Mouse (Mus musculus) hematopoietic stem cell, adult 5-6 weeks (primary cell): ENCODE results near the gene Tmc5. TPM values are rescaled to one million over a fixed set of nuclear protein-coding genes. Genes with fewer than 3 reads are reported as not detected.
A peak's percentile ranks its signal among the peaks of the same experiment; 100 is the strongest.

Experiments
- ATAC-seq, 2 experiments: fragments of 125-278 bp in 1 of 2; replicated peaks in 1 of 2; 2 replicates each; pipeline ENCODE4 v1.8.0; 2016 to 2017; ENCODE audit warnings: inconsistent platforms in 2 of 2, mild to moderate bottlenecking in 2 of 2, moderate number of reproducible peaks in 2 of 2, low read depth in 1 of 2, moderate TSS enrichment in 1 of 2; ENCODE audit not compliant: low FRiP score in 2 of 2, poor library complexity in 2 of 2, severe bottlenecking in 2 of 2, insufficient read depth in 1 of 2, low TSS enrichment in 1 of 2
- total RNA-seq: library from RNA; stranded (forward); fragments of 172-1452, 232-1000 nt; gene quantifications from 2 replicates; pipeline ENCODE4 v1.2.3, GENCODE M21; 2017

Tmc5 gene
- total RNA-seq, 1 experiment from 2014 or later, result not detected

DNA sequence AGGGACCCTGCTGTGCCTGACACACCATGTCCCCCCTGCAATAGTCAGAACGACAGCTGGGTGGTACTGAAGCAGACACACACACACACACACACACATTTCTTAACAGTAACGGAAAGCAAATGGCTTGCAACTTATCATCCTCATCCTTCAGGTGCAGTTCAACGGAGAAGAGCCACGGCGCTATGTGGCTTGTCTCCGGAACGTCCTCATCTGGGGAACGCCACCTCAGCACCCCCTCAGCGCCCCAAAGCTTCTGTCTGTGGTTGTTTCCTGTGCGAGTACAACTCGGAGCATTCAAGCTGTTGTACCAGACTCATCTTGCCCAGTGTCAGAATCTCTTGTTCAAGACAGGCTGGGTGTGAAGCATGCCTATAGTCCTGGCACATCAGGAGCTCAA lies 826 bp upstream of the Tmc5 start:
- no peak for ATAC-seq

DNA sequence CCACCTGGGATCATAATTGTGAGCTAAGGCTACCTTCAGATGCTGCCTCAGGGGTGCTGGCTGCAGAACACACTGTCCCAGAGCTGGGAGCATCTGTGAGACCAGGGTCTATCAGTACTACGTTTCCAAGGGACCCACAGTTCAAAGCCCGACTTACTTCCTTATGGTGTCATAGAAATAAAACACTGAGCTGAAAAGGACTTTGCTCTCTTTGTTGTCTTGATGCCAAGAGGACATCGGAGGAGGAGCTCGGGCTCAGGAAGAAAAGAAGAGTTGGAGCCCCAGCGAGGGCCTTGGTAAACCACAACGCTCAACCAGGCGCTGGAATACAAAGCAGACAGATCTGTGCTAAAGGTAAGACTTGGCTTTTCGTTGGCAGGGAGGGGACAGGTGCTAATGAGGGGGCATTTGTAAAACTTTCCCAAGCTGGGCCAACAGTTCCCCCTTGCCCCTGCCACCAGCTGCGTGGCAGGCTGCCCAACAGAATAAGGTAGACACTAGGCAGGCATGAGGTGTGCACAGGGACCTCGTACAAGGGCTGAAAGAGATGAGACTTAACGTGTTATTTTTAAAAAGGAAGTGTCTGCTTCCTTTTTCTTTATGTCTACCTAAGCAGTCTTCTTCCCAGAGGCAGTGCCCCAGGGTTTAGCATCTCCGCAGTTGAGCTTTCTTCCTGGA lies 3.0 kb downstream of the Tmc5 start:
- ATAC-seq, result 0 out of 4 replicates have a peak, but pooled peaks of 1 of the 2 experiments have one; percentile 30

DNA sequence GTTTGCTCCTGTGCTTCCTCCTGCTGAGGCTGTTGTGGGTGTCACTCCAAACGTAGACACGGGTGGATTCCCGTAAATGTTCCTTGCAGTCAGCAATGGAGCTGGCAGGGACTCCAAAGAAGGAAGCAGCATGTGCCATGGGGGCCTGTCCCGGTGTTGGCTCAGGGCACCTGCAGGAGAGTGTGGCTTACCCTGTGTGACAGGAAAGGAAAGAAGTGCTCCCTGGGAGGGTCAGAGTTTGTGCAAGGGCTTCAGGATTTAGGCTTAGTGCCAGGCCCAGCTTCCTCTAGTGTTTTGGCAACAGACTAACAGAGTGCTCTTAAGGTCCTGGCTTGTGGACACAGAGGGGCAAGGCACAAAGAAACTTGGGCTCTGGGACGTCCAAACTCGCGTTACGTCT lies 7.7 kb downstream of the Tmc5 start:
- ATAC-seq, result no peak

GRCm38 (mm10) chr7:118609815-118610214 lies 12.7 kb downstream of the Tmc5 start:
- ATAC-seq, result no peak

DNA sequence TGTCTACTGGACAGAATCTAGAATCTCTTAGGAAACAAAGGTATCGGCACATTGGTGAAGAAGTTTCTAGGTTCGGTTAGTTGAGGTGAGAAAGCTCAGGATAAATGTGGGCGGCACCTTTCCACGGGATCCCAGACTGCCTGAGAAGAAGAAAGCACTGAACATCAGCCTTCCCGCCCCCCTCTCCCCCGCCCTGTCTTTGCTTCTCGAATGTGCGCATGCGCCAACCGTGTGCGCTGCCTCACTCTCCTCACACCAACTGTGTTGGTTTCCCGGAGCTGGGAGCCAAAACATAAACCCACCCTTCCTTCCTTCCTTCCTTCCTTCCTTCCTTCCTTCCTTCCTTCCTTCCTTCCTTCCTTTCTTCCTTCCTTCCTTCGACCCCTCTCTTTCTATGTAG lies 13.6 kb downstream of the Tmc5 start:
- ATAC-seq, result no peak

- no peak for ATAC-seq
Measured at GRCm38 (mm10) chr7:118611185-118611749, 14.2 kb downstream of the Tmc5 start.

DNA sequence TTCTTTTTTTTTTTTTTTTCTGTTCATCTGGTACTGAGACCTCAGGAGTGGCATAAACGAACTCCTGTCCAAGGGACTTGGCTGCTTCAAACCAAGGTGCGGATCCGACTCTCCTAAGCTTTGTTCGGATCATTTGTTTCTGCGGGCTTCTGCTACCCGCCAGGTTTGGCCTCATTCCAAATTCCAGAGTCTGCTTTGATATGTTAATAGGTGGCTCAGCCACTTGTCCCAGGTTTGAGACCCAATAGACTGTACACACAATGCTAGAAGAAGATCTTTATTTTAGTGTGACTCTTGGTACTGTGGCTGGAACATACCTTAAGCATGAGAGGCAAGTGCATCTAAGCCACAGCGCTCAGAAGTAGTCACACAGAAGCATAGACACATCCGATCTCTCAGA lies 14.8 kb downstream of the Tmc5 start:
- ATAC-seq, result no peak

DNA sequence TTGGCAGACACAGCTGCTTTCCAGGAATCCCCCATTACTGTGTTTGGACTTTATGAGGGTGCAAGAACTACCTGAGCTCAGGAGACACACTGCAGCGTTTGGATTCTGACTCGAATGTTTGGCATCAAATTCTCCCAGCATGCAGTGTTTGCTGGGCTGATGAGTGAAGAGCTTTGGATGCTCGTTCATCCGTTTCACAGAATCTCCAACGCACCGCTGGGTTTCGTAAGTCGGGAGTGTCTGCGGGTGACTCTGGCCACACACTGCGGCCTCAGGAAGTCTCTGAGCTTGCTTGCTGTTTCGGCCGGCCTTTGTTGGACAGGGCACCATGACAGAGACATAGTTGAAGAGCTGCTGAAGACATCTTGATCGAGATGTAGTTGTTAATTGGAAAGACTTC lies 17.0 kb downstream of the Tmc5 start:
- no peak for ATAC-seq

GRCm38 (mm10) chr7:118618104-118618503 lies 21.0 kb downstream of the Tmc5 start:
- no peak for ATAC-seq

DNA sequence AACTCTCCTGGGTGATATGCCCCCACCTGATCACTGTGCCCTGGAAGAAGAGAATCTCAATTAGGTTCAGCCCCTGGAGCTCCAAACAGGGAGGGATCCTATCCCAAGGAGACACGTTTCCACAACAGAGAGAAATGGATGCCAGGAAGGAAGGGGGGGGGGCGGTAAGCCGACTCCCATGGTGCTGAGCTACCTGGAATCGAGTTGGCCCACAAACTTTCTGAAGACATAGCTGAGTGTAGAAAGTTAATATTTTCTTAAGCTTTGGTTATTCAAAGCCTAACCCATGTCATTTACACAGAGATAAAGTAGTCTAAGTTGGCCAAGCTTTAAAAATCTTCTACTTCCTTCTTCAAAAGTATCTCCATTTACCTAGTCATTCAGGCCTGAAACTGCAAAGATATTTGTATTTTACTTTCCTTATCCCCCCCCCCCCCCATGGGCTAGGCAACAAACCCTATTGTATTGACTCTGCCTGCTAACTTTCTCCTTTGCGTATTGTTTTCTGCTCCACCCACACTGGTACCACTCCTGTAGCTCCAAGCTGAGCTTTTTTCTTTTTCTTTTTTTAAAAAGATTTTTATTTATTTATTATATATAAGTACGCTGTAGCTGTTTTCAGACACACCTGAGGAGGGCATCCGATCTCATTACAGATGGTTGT lies 23.3 kb downstream of the Tmc5 start:
- no peak for ATAC-seq

DNA sequence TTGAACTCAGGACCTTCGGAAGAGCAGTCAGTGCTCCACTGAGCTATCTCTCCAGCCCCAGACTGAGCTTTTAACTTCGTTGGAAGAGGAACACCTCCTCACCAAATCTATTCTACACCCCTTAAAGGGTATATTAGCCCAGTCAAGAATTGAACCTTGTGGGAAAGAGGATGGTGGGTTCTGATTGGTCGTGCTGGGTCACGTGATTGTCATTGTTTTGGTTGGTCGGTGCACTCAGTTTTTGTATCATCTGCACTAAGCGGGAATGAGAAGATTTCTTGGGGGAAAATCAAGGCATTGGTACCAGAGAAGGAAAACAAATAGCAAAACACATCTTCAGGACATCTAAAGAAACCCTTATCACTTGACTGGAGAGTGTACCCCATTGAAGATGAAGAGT lies 24.0 kb downstream of the Tmc5 start:
- no peak for ATAC-seq

- ATAC-seq, result no peak
Measured at GRCm38 (mm10) chr7:118627550-118628298, 30.6 kb downstream of the Tmc5 start.

DNA sequence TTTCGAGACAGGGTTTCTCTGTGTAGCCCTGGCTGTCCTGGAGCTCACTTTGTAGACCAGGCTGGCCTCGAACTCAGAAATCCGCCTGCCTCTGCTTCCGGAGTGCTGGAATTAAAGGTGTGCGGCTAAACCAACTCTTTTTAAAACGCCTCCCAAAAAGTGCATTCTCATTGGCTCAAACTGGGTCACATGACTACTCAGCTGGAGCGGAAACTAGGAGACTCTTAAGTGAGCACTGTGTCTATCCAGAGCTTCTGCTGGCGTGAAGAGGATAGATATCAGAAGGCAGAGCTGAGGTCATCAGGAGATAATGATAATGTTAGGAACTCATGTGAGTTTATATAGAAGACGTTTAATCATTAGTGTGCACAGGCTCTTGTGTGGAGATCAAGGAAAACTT lies 36.0 kb downstream of the Tmc5 start:
- ATAC-seq, result no peak

DNA sequence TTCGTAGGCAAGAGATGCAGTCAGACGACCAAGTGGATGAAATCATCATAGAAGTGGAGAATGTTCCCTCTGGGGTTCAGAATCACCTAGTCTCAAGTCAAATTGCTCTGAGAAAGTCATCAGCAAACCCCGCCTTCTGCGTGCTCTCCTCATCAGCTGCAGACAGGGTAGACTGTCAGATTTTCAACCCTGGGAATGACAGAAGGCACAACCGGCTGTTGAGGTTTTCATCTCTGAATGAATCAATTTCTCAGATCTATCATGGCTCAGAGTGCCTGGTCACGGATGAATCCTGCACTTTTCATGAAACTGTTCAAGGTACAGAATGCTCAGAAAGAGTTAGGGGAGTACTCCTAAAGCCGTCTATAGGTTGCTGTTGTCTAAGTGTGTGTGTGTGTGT lies 36.9 kb downstream of the Tmc5 start:
- ATAC-seq, result no peak

DNA sequence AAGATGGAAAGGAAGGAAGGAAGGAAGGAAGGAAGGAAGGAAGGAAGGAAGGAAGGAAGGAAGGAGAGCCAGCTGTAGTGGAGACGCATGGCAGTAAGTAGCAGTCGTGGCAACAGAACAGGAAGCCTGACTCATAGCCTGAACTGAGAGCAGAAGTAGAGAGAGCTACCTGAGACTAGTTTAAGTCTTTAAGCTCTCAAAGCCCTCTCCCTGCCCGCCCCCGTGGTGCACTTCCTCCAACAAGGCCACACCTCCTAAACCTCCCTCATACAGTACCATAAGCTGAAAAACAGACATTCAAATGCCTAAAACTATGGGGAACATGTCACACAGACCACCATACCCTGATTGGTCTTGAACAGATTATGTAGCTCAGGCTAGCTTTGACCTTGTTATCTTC lies 40.4 kb downstream of the Tmc5 start:
- ATAC-seq, result peak in 1 of 2 experiments; percentile 29; a peak in 1 of 4 replicates

DNA sequence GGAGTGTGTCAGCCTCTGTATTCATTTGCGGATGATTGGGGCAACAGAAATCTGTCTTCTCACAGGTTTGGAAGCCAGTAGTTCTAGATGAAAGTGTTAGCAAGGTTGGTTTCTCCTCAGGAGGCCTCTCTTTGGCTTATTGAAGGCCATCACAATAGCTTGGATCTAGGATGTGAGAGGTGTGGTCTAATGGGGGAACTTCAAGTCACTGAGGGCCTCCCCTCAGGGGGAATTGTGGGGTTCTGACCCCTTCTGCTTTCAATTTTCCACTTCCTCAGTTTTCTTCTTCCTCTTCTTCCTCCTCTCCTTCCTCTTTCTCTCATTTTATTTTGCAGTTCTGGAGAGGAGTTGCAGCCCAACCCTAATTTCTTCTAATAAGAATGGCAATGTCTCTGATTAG lies 49.1 kb downstream of the Tmc5 start:
- no peak for ATAC-seq

DNA sequence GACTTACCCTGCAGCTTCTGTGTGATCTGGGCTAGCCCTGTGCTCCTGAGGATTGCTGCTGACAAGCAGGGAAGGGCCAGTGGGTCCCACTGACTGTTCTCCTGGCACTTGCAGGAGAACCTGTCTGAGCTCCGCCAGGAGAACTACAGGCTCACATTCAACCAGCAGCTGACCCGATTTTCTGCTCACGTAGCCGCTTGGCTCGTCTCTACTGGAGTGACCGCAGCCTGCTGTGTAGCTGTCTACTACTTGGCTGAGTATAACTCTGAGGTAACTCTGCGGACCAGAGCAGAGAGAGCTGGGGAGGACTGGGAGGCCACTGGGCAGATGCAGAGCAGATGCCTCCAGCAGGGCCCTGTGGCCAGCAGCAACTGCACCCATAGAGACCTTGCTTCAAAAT lies 52.2 kb downstream of the Tmc5 start:
- ATAC-seq, result no peak

- no peak for ATAC-seq
Measured at GRCm38 (mm10) chr7:118650119-118650518, 53.0 kb downstream of the Tmc5 start.
